Mouse (Mus musculus) stomach, adult 2 months (tissue): ENCODE data around the gene Sdf4. TPM values are rescaled to one million over a fixed set of nuclear protein-coding genes. Genes with fewer than 3 reads are reported as not detected.

Source experiments
- polyA plus RNA-seq: library from polyadenylated mRNA; depleted of rRNA; stranded (reverse); fragments of >200 nt; gene quantifications from 2 replicates; pipeline ENCODE4 v1.2.3, GENCODE M21; 2012; rRNA removed

The Sdf4 gene
- 25.9 and 26.5 TPM in 2 replicates for polyA plus RNA-seq

GRCm38 (mm10) chr4:155992241-155992905 lies at the start of gene Sdf4, which contains the start of gene B3galt6:
Gene Sdf4, plus strand, starts transcription at chr4:155992872.
Gene B3galt6, minus strand, starts transcription at chr4:155992649.

DNA sequence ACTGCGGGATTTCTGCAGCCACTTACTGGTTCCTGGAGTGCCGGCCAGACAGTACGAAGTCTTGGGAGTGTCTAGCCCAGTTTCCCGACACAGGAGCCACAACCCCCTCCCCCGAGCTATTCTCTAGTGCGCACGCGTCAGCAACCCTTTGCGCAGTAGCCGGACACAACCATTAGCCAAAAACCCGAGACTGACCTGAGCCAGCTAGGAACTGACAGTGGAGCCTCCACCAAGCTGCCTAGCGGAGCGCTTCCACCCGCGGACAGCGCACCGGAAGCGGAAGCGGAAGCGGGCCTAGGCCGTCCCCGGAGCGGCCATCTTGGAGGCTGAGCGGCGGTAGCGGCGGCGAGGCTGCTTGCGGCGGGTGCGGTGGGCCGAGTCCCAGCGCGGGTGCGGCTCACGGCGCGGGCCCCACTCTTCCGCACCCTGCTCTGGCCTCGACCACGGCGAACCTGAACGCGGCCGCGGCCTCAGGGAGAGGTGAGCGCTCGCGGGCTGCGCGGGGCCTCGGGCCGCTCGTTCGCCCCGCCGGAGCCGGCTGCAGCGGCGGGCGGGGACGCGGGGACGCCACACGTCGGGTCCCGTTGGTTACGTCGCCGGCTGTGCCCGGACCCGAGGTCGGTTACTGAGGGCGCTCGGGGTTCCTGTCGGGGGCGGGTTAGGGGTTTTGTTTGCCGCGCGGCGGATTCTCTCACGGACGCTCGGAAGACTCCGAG lies 49.0 kb upstream of the Sdf4 start, which contains the start of gene Ube2j2:
Ube2j2 (plus strand) TSS at position 298 of the 716 bp plus-strand sequence.

GRCm38 (mm10) chr4:155962167-155962971 lies 30.3 kb upstream of the Sdf4 start, which contains the start of gene C1qtnf12:
Gene C1qtnf12, plus strand, starts transcription at chr4:155962318.

GRCm38 (mm10) chr4:156013637-156014036 lies 21.0 kb downstream of the Sdf4 start, which contains the start of gene Tnfrsf4:
Gene Tnfrsf4, plus strand, starts transcription at chr4:156013843.

GRCm38 (mm10) chr4:156026013-156026412 lies 33.3 kb downstream of the Sdf4 start, which contains the start of gene Tnfrsf18:
Gene Tnfrsf18, plus strand, starts transcription at chr4:156026164.

DNA sequence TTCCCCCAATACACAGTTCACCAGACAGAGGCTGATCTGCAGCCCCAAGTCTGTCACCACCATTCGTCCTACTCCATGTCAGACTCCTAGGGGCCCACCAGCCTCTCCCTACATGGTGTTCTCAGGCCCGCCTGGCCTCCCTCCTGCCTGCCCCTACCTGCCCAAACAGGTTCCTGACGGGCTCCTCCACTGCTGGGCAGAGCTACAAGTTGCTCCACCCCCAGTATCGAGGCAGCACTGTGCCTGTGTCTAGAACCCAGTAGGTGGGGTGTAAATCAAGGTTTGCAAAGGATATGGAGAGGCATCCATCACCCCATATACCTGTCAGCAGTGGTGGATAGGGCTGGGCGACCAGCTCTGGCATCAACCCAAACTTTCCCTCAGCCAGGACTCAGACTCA lies 66.6 kb downstream of the Sdf4 start, which contains the start of gene Ttll10:
Ttll10 (minus strand) TSS at position 154 of the 400 bp plus-strand sequence.

Other genes starting within 250 kb of the Sdf4 start
- 57.0 and 97.8 TPM in 2 replicates for gene Atad3a, start 231.8 kb upstream of the Sdf4 start, polyA plus RNA-seq
- gene Vwa1, start 218.2 kb upstream of the Sdf4 start, polyA plus RNA-seq = 11.4 and 13.1 TPM in 2 replicates
- gene Tmem88b, start 207.0 kb upstream of the Sdf4 start, polyA plus RNA-seq = 0.18 and 0.28 TPM in 2 replicates
- gene Ankrd65, start 202.4 kb upstream of the Sdf4 start, polyA plus RNA-seq = 0.09 TPM in 1 of 2 replicates, not detected in the other
- gene Mrpl20, start 190.0 kb upstream of the Sdf4 start, polyA plus RNA-seq = 18.2 and 33.5 TPM in 2 replicates
- gene Ccnl2, start 180.4 kb upstream of the Sdf4 start, polyA plus RNA-seq = 18.2 and 22.6 TPM in 2 replicates
- gene Aurkaip1, start 161.6 kb upstream of the Sdf4 start, polyA plus RNA-seq = 106 and 164 TPM in 2 replicates
- 106 and 126 TPM in 2 replicates for gene Mxra8, start 153.2 kb upstream of the Sdf4 start, polyA plus RNA-seq
- gene Dvl1, start 145.5 kb upstream of the Sdf4 start, polyA plus RNA-seq = 102 and 114 TPM in 2 replicates
- gene Tas1r3, start 129.5 kb upstream of the Sdf4 start, polyA plus RNA-seq = 0.33 and 0.81 TPM in 2 replicates
- gene Cptp, start 123.4 kb upstream of the Sdf4 start, polyA plus RNA-seq = 24.9 and 45.1 TPM in 2 replicates
- gene Ints11, start 123.3 kb upstream of the Sdf4 start, polyA plus RNA-seq = 15.0 and 21.4 TPM in 2 replicates
- gene Pusl1, start 101.1 kb upstream of the Sdf4 start, polyA plus RNA-seq = 41.8 and 63.5 TPM in 2 replicates
- 21.4 and 21.8 TPM in 2 replicates for gene Acap3, start 101.0 kb upstream of the Sdf4 start, polyA plus RNA-seq
- gene Ube2j2, start 49.0 kb upstream of the Sdf4 start, polyA plus RNA-seq = 41.1 and 63.8 TPM in 2 replicates
- gene C1qtnf12, start 30.6 kb upstream of the Sdf4 start, polyA plus RNA-seq = 30.7 and 39.0 TPM in 2 replicates
- gene B3galt6, start 223 bp upstream of the Sdf4 start, polyA plus RNA-seq = 4.6 and 6.1 TPM in 2 replicates
- 2.7 and 2.9 TPM in 2 replicates for gene Tnfrsf4, start 21.0 kb downstream of the Sdf4 start, polyA plus RNA-seq
- 2.6 and 2.8 TPM in 2 replicates for gene Tnfrsf18, start 33.3 kb downstream of the Sdf4 start, polyA plus RNA-seq
- 5.6 and 10.5 TPM in 2 replicates for gene Ttll10, start 66.5 kb downstream of the Sdf4 start, polyA plus RNA-seq
- gene 9430015G10Rik, start 117.1 kb downstream of the Sdf4 start, polyA plus RNA-seq = 3.9 and 5.1 TPM in 2 replicates
- 0.82 and 3.3 TPM in 2 replicates for gene Rnf223, start 137.6 kb downstream of the Sdf4 start, polyA plus RNA-seq
- gene Agrn, start 204.6 kb downstream of the Sdf4 start, polyA plus RNA-seq = 21.3 and 32.8 TPM in 2 replicates
- 6.6 and 11.0 TPM in 2 replicates for gene Isg15, start 207.9 kb downstream of the Sdf4 start, polyA plus RNA-seq
- 0.85 and 0.87 TPM in 2 replicates for gene AW011738, start 210.4 kb downstream of the Sdf4 start, polyA plus RNA-seq
- gene Perm1, start 223.0 kb downstream of the Sdf4 start, polyA plus RNA-seq = 2.8 and 2.9 TPM in 2 replicates
- 51.4 and 62.2 TPM in 2 replicates for gene Plekhn1, start 242.0 kb downstream of the Sdf4 start, polyA plus RNA-seq
- gene Noc2l, start 243.1 kb downstream of the Sdf4 start, polyA plus RNA-seq = 31.4 and 34.2 TPM in 2 replicates